Mouse (Mus musculus) B cell, adult 2 months (primary cell): ENCODE data around the gene Wdr47.
"Not testable (repeated sequence)": the region's sequence is repeated elsewhere in the genome, so short reads cannot be mapped to it uniquely, and the experiment has no call there.

Experiments
- DNase-seq, 2 experiments: peaks; one replicate each; pipeline ENCODE4 v3.0.0; 2022

Wdr47 gene

GRCm38 (mm10) chr3:108590786-108591529 lies at the start of gene Wdr47:
TSS of gene Wdr47 (plus strand) at chr3:108591279.
- DNase-seq = peak; percentile 99

- no peak for DNase-seq
These were observed 48.8 kb upstream of the Wdr47 start for GRCm38 (mm10) chr3:108542299-108542698.

GRCm38 (mm10) chr3:108554111-108554561 lies 36.9 kb upstream of the Wdr47 start:
- no peak for DNase-seq

- DNase-seq = peak; percentile 95 to 98
These were observed 36.3 kb upstream of the Wdr47 start for GRCm38 (mm10) chr3:108554587-108555312.

GRCm38 (mm10) chr3:108557888-108558287 lies 33.2 kb upstream of the Wdr47 start:
- no peak for DNase-seq

- DNase-seq = peak; percentile 95 to 96
These were observed 28.8 kb upstream of the Wdr47 start, which contains the start of gene Tmem167b for GRCm38 (mm10) chr3:108562133-108562730. TSS of gene Tmem167b (minus strand) at chr3:108562466.

GRCm38 (mm10) chr3:108562777-108563271 lies 28.3 kb upstream of the Wdr47 start:
- peak; percentile 46 to 52 for DNase-seq

GRCm38 (mm10) chr3:108563309-108563708 lies 27.8 kb upstream of the Wdr47 start:
- peak; percentile 82 to 83 for DNase-seq

GRCm38 (mm10) chr3:108567990-108568877 lies 22.8 kb upstream of the Wdr47 start:
- DNase-seq = no peak

- DNase-seq = not testable (repeated sequence)
These were observed 21.4 kb upstream of the Wdr47 start for GRCm38 (mm10) chr3:108569636-108570035.

- no peak for DNase-seq
These were observed 20.3 kb upstream of the Wdr47 start for GRCm38 (mm10) chr3:108570813-108571212.

- DNase-seq = peak; percentile 96 to 97
These were observed 19.4 kb upstream of the Wdr47 start, which contains the start of gene Taf13 for GRCm38 (mm10) chr3:108571443-108572294. TSS of gene Taf13 (plus strand) at chr3:108571698.

GRCm38 (mm10) chr3:108572309-108573010 lies 18.6 kb upstream of the Wdr47 start:
- DNase-seq = no peak

- DNase-seq = no peak
These were observed 17.1 kb upstream of the Wdr47 start for GRCm38 (mm10) chr3:108574018-108574417.

GRCm38 (mm10) chr3:108584580-108584979 lies 6.5 kb upstream of the Wdr47 start:
- no peak for DNase-seq

GRCm38 (mm10) chr3:108588446-108588845 lies 2.6 kb upstream of the Wdr47 start:
- no peak for DNase-seq

- peak in 1 of 2 experiments; percentile 6 for DNase-seq
These were observed 747 bp downstream of the Wdr47 start for GRCm38 (mm10) chr3:108591530-108592522.

- DNase-seq = peak; percentile 36 to 53
These were observed 17.8 kb downstream of the Wdr47 start for GRCm38 (mm10) chr3:108608906-108609305.

GRCm38 (mm10) chr3:108634761-108635160 lies 43.7 kb downstream of the Wdr47 start:
- no peak for DNase-seq
